Mouse (Mus musculus) spleen, embryonic (tissue): ENCODE measurements around the gene Pla2g15.

ENCODE experiments used
- CTCF ChIA-PET: fragments of 350-600 bp; sonication (Branson Sonifier 250); formaldehyde crosslinking; loops from one replicate; lab custom pipeline; 2022; lab: Charles Lee

Pla2g15 gene

GRCm38 (mm10) chr8:106134751-106135571, 15.2 kb upstream of the Pla2g15 start:
- CTCF ChIA-PET, result interaction anchor here (0.6 to 0.7 kb wide), 2 partner anchors 69 to 73 kb away, joined by 3 to 11 read pairs; no protein-coding TSS in a partner anchor

DNA sequence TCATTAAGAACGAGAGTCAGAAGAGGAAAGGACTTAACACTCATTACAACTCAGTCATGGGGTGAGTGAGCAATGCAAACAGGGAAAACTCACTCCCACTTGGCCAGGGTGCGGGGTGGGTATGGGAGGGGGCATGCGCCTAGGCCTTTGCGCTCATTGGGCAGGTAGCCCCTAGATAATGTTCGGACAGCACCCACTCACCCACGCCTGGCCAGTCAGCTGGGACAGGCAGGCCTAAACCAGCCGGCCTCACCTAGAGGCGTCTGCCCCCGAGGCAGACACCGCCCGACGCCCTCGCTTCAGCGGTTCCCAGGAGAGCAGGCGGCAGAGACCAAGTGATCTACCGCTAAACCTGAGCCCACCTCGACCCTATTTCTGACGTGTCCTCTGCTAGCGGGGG, 14.5 kb upstream of the Pla2g15 start:
- CTCF ChIA-PET, result no interaction called here

DNA sequence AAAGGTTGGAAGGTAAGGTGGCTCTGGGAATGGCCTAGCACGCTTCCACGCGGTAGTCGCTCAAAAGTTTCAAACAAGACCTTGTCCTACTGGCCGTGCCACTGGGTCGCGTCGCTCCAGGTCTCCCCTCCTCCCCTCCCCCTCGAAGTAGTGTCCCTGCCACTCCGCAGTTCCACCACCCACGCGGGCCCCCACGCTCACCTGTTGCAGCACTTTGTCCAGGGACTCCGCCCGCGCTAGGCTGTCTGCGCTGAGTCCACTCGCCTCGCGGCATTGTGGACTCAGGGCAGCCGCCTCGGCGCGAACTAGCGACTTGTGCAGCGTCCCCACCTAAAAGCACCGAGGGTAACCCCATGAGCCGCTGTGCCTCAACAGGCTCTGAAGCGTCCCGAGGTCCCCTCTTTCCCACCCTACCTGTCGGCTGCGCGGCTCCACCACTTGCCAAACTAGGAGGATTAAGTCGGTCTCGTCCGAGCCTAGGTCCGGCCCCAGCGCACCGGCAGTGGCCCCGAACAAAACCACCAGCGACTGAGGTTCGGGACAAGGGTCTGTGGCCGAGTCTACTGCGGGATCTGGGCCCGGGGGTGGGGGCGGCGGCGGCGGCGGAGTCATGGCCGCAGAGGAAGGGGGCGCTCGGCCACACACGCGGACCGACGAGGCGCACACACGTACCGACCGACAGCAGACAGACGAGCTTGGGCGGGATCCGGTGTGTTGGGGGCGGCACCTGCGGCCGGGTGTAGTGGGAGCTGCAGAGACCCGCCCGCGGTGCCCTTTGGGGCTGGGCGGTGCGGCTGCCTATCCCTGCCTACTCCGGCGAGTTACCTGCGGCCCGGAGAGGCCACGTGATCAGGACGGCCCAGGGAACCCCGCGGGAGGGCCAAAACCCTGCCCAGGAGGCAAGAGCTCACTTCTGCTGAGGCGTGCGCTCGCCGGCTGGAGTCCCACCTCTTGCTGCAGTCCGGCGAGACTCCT, 13.8 kb upstream of the Pla2g15 start, which contains the start of gene Esrp2:
Gene Esrp2, minus strand, starts transcription at position 819 of the 975 bp plus-strand sequence.
- CTCF ChIA-PET, result interaction anchor here (0.8 kb wide), 1 partner anchor 52 kb away, joined by 3 read pairs; no protein-coding TSS in a partner anchor

GRCm38 (mm10) chr8:106137218-106137905, 12.8 kb upstream of the Pla2g15 start:
- CTCF ChIA-PET, result interaction anchor here (0.8 kb wide), 1 partner anchor 53 kb away, joined by 3 read pairs; no protein-coding TSS in a partner anchor

GRCm38 (mm10) chr8:106137906-106138477, 12.2 kb upstream of the Pla2g15 start:
- CTCF ChIA-PET, result no interaction called here

DNA sequence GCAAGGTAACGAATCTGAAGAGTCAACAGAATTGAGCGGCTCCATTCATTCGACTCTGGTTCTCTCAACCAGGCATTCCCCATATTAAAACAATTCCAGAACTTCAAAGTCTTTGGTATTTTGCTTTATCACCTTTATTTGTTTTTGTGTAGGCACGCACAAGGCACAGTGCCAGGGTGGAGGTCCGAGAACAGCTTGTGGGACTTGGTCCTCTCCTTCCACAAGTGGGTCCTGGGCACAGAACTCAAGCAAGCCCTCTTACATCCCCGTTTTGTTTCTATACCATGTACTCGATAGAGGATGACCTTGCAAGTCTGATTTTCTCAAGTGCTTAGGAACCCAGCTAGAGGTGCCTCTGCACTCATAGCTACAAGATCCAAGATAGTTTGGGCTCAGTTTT, 11.6 kb upstream of the Pla2g15 start:
- CTCF ChIA-PET, result interaction anchor here (1.2 kb wide), 1 partner anchor 10 kb away, joined by 3 read pairs; no protein-coding TSS in a partner anchor

GRCm38 (mm10) chr8:106140191-106140590, 10.0 kb upstream of the Pla2g15 start:
- CTCF ChIA-PET, result no interaction called here

- CTCF ChIA-PET, result no interaction called here
These were observed 9.4 kb upstream of the Pla2g15 start for GRCm38 (mm10) chr8:106140769-106141168.

DNA sequence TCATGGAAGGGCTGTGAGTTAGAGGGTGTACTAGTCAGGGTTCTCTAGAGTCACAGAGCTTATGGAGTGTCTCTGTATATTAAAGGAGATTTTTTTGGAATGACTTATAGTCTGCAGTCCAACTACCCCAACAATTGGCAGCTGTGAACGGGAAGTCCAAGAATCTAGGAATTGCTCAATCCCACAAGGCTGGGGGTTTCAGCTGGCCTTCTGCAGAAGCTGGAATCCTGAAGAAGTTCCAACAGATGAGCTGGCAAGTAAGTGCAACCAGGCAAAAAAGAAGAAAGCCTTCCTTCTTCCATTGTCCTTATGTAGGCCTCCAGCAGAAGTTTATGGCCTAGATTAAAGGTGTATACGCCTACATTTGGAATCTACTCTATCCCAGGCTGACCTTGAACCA, 4.9 kb upstream of the Pla2g15 start:
- CTCF ChIA-PET, result interaction anchor here (0.9 kb wide), 1 partner anchor 28 kb away, joined by 3 read pairs; no protein-coding TSS in a partner anchor

DNA sequence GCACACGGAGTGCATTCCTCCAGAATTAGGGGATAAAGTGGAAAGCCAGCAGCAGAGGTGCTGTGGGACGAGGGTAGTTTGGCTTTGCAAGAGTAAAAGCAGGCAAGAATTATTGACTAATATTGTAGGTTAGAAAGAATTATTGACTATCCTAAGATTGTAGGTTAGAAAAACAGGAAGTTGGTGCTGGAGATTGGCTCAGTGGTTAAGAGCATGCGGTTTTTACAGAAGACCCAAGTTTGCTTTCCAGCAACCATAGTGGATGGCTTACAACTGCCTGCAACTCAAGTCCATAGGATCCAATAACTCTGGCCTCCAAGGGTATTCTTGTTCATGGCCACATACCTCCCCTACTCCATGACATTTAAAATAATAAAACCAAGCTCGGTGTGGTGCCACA, 4.2 kb upstream of the Pla2g15 start:
- CTCF ChIA-PET, result no interaction called here

- CTCF ChIA-PET, result interaction anchor here (0.7 kb wide), 1 partner anchor 551 kb away, joined by 11 read pairs; no protein-coding TSS in a partner anchor
These were observed 2.2 kb upstream of the Pla2g15 start for GRCm38 (mm10) chr8:106147868-106148565.

DNA sequence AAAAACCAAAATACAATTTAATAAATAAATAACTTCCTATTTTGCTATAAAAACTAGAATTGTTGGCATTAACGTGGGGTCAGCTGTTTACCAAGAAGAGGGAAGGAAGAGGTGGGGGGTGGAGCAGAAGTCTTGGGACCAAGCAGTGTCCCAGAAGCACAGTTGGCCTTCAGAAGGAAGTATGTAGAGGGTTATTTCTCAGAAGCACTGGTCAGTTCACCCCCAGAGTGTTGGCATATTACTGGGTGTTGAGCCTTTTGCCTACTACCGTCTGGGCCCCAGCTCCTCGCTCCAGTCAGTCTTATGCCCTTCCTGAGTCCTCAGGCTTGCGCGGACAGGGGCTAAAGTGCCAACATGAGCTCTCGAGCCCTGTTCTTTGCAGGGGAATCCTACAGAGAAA, 1.2 kb upstream of the Pla2g15 start:
- CTCF ChIA-PET, result interaction anchor here (0.7 kb wide), 1 partner anchor 10 kb away, joined by 3 read pairs; no protein-coding TSS in a partner anchor

GRCm38 (mm10) chr8:106150653-106151000, 428 bp downstream of the Pla2g15 start:
- CTCF ChIA-PET, result interaction anchor here (0.6 kb wide), 1 partner anchor 10 kb away, joined by 3 read pairs; no protein-coding TSS in a partner anchor

- CTCF ChIA-PET, result interaction anchor here (0.6 kb wide), 1 partner anchor 9 kb away, joined by 3 read pairs; no protein-coding TSS in a partner anchor
These were observed 842 bp downstream of the Pla2g15 start for GRCm38 (mm10) chr8:106151041-106151440.

- CTCF ChIA-PET, result no interaction called here
These were observed 2.7 kb downstream of the Pla2g15 start for GRCm38 (mm10) chr8:106152876-106153275.

GRCm38 (mm10) chr8:106157419-106157818, 7.2 kb downstream of the Pla2g15 start:
- CTCF ChIA-PET, result no interaction called here

DNA sequence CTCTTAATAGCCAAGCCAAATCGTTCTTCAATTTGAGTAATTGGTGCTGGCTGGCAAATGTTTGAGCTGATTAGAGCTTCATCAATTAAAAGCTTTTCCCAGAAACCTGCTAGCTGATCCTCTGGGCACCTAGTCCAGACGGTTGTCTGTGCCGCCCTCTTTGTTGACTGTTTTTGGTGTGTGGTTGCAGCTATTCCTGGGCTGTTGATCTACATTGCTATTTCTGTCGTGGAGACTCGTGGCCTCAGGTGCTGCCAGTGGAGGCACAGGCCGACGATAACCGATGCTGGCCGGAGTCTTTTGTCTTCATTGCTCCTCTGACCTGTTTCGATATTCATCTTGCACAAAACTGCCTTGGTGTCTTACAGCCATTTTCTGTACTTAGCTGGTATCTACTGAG, 8.2 kb downstream of the Pla2g15 start:
- CTCF ChIA-PET, result no interaction called here

DNA sequence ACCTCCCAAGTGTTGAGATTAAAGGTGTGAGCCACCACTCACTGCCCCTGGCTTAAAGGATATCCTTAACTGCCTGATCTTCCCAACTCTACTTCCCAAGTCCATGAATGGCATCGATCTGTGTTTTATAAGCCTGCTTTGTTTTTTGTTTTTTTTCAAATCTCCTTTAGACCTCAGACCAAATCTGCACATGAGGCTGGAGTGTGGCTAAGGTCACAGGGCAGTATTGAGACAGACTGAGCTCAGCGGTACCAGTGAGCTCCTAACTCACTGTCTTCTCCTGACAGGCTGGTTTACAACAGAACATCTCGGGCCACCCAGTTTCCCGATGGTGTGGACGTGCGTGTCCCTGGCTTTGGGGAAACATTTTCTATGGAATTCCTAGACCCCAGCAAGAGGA, 9.7 kb downstream of the Pla2g15 start:
- CTCF ChIA-PET, result interaction anchor here (0.8 kb wide), 1 partner anchor 9 kb away, joined by 3 read pairs; no protein-coding TSS in a partner anchor

GRCm38 (mm10) chr8:106163251-106163650, 13.1 kb downstream of the Pla2g15 start:
- CTCF ChIA-PET, result interaction anchor here (0.5 to 1.0 kb wide), 2 partner anchors 32 to 203 kb away, joined by 3 to 8 read pairs; no protein-coding TSS in a partner anchor

- CTCF ChIA-PET, result interaction anchor here (1.0 kb wide), 1 partner anchor 24 kb away, joined by 3 read pairs; no protein-coding TSS in a partner anchor
These were observed 15.3 kb downstream of the Pla2g15 start for GRCm38 (mm10) chr8:106165460-106165859.
